Mouse (Mus musculus): ENCODE data around the gene Srarp. TPM values are rescaled to one million over a fixed set of nuclear protein-coding genes. Genes with fewer than 3 reads are reported as not detected.

Srarp gene
- total RNA-seq (2017), result not detected in 3 replicates

- no peak for ATAC-seq (replicated peaks; ENCODE audit: insufficient number of reproducible peaks, low FRiP score, low TSS enrichment, poor library complexity, severe bottlenecking)
These were observed at the start of gene Srarp for GRCm38 (mm10) chr4:141435974-141436373. Srarp (minus strand) TSS chr4:141436105.

GRCm38 (mm10) chr4:141484071-141484470 is 48.2 kb upstream of the Srarp start:
- ATAC-seq (replicated peaks; ENCODE audit: insufficient number of reproducible peaks, low FRiP score, low TSS enrichment, poor library complexity, severe bottlenecking), result no peak

- ATAC-seq (replicated peaks; ENCODE audit: insufficient number of reproducible peaks, low FRiP score, low TSS enrichment, poor library complexity, severe bottlenecking), result no peak
These were observed 43.5 kb upstream of the Srarp start for GRCm38 (mm10) chr4:141479411-141479810.

- no peak for ATAC-seq (replicated peaks; ENCODE audit: insufficient number of reproducible peaks, low FRiP score, low TSS enrichment, poor library complexity, severe bottlenecking)
These were observed 42.9 kb upstream of the Srarp start for GRCm38 (mm10) chr4:141478794-141479193.

GRCm38 (mm10) chr4:141478225-141478624 is 42.3 kb upstream of the Srarp start:
- ATAC-seq (replicated peaks; ENCODE audit: insufficient number of reproducible peaks, low FRiP score, low TSS enrichment, poor library complexity, severe bottlenecking), result no peak

GRCm38 (mm10) chr4:141477681-141478102 is 41.8 kb upstream of the Srarp start:
- ATAC-seq (replicated peaks; ENCODE audit: insufficient number of reproducible peaks, low FRiP score, low TSS enrichment, poor library complexity, severe bottlenecking), result peak; percentile 96

GRCm38 (mm10) chr4:141474431-141474830 is 38.5 kb upstream of the Srarp start:
- no peak for ATAC-seq (replicated peaks; ENCODE audit: insufficient number of reproducible peaks, low FRiP score, low TSS enrichment, poor library complexity, severe bottlenecking)

GRCm38 (mm10) chr4:141472641-141473321 is 36.9 kb upstream of the Srarp start:
- no peak for ATAC-seq (replicated peaks; ENCODE audit: insufficient number of reproducible peaks, low FRiP score, low TSS enrichment, poor library complexity, severe bottlenecking)

GRCm38 (mm10) chr4:141471491-141471890 is 35.6 kb upstream of the Srarp start:
- ATAC-seq (replicated peaks; ENCODE audit: insufficient number of reproducible peaks, low FRiP score, low TSS enrichment, poor library complexity, severe bottlenecking), result no peak

- no peak for ATAC-seq (replicated peaks; ENCODE audit: insufficient number of reproducible peaks, low FRiP score, low TSS enrichment, poor library complexity, severe bottlenecking)
These were observed 33.4 kb upstream of the Srarp start for GRCm38 (mm10) chr4:141469343-141469742.

GRCm38 (mm10) chr4:141468576-141468975 is 32.7 kb upstream of the Srarp start:
- no peak for ATAC-seq (replicated peaks; ENCODE audit: insufficient number of reproducible peaks, low FRiP score, low TSS enrichment, poor library complexity, severe bottlenecking)

- ATAC-seq (replicated peaks; ENCODE audit: insufficient number of reproducible peaks, low FRiP score, low TSS enrichment, poor library complexity, severe bottlenecking), result no peak
These were observed 31.6 kb upstream of the Srarp start for GRCm38 (mm10) chr4:141467581-141467927.

GRCm38 (mm10) chr4:141466844-141467580 is 31.1 kb upstream of the Srarp start:
- no peak for ATAC-seq (replicated peaks; ENCODE audit: insufficient number of reproducible peaks, low FRiP score, low TSS enrichment, poor library complexity, severe bottlenecking)

GRCm38 (mm10) chr4:141466289-141466795 is 30.4 kb upstream of the Srarp start:
- no peak for ATAC-seq (replicated peaks; ENCODE audit: insufficient number of reproducible peaks, low FRiP score, low TSS enrichment, poor library complexity, severe bottlenecking)

GRCm38 (mm10) chr4:141465512-141466288 is 29.8 kb upstream of the Srarp start:
- ATAC-seq (replicated peaks; ENCODE audit: insufficient number of reproducible peaks, low FRiP score, low TSS enrichment, poor library complexity, severe bottlenecking), result no peak

GRCm38 (mm10) chr4:141464722-141465121 is 28.8 kb upstream of the Srarp start:
- no peak for ATAC-seq (replicated peaks; ENCODE audit: insufficient number of reproducible peaks, low FRiP score, low TSS enrichment, poor library complexity, severe bottlenecking)

- no peak for ATAC-seq (replicated peaks; ENCODE audit: insufficient number of reproducible peaks, low FRiP score, low TSS enrichment, poor library complexity, severe bottlenecking)
These were observed 27.6 kb upstream of the Srarp start for GRCm38 (mm10) chr4:141463472-141463871.

- no peak for ATAC-seq (replicated peaks; ENCODE audit: insufficient number of reproducible peaks, low FRiP score, low TSS enrichment, poor library complexity, severe bottlenecking)
These were observed 25.7 kb upstream of the Srarp start for GRCm38 (mm10) chr4:141461576-141461975.

GRCm38 (mm10) chr4:141461088-141461487 is 25.2 kb upstream of the Srarp start:
- no peak for ATAC-seq (replicated peaks; ENCODE audit: insufficient number of reproducible peaks, low FRiP score, low TSS enrichment, poor library complexity, severe bottlenecking)
